In genomic region chr8:45062982-45063924, GRCm38 (mm10) we compare ENCODE assay signal across 12 mouse cellular contexts. TPM values are rescaled to one million over a fixed set of nuclear protein-coding genes. Genes with fewer than 3 reads are reported as not detected.
DNase-seq lines count a peak whose midpoint lies in the region; ATAC-seq and TF ChIP-seq lines count a peak whose summit lies in the region.
"Had no signal": no experiment of that assay in that cellular context is flagged by ENCODE, and none has a peak within 500 bp of the region (broad histone marks: within the 10 kb centered on the region; RNA-seq: fewer than 3 reads in every experiment).

No protein-coding gene starts in this region.

- peak; percentile 93 for ATAC-seq in liver, embryonic 16.5 days (ENCODE audit: low read depth)
- peak; percentile 94 for ATAC-seq in stomach, embryonic 15.5 days (ENCODE audit: insufficient read depth, low FRiP score, low read depth)

- no peaks in the 10 kb centered on the region for H3K27me3 ChIP-seq in liver, adult 2 months (ENCODE audit: control insufficient read depth, insufficient read depth, low read length)
- no peaks in the 10 kb centered on the region for H3K27me3 ChIP-seq in liver, embryonic 16.5 days (ENCODE audit: control insufficient read depth, insufficient read depth, low read depth, low read length)
- H3K27me3 ChIP-seq in stomach, embryonic 15.5 days (replicated peaks), result no peaks in the 10 kb centered on the region
- H3K27me3 ChIP-seq: hindbrain, embryonic 12.5 days had no signal

- H3K9ac ChIP-seq in liver, adult 2 months (ENCODE audit: low read depth, low read length), result peak overlapping the region; percentile 66
- no peak overlapping the region for H3K9ac ChIP-seq in liver, embryonic 16.5 days (ENCODE audit: low read depth, low read length)
- no peak overlapping the region for H3K9ac ChIP-seq in stomach, embryonic 15.5 days
- H3K9ac ChIP-seq: hindbrain, embryonic 12.5 days had no signal

- no peaks in the 10 kb centered on the region for H3K9me3 ChIP-seq in liver, embryonic 16.5 days (replicated peaks; ENCODE audit: control insufficient read depth, low read length)
- no peaks in the 10 kb centered on the region for H3K9me3 ChIP-seq in stomach, embryonic 15.5 days
- H3K9me3 ChIP-seq: hindbrain, embryonic 12.5 days had no signal

- H3K79me2 ChIP-seq in liver, adult 2 months (ENCODE audit: control insufficient read depth, insufficient read depth, low read length), result no peaks in the 10 kb centered on the region

- H3K27ac ChIP-seq in liver, adult 2 months (replicated peaks; ENCODE audit: insufficient read depth, low read depth, low read length), result peak overlapping the region; percentile 87
- H3K27ac ChIP-seq in liver, embryonic 16.5 days (ENCODE audit: low read length), result peak overlapping the region; percentile 53
- peak overlapping the region; percentile 78 for H3K27ac ChIP-seq in stomach, embryonic 15.5 days
- H3K27ac ChIP-seq: hindbrain, embryonic 12.5 days had no signal

- no peaks in the 10 kb centered on the region for H3K36me3 ChIP-seq in liver, adult 2 months (ENCODE audit: control insufficient read depth, insufficient read depth, low read length)
- H3K36me3 ChIP-seq in liver, embryonic 16.5 days (ENCODE audit: control insufficient read depth, insufficient read depth), result no peaks in the 10 kb centered on the region
- no peaks in the 10 kb centered on the region for H3K36me3 ChIP-seq in stomach, embryonic 15.5 days
- H3K36me3 ChIP-seq: hindbrain, embryonic 12.5 days had no signal

- H3K4me2 ChIP-seq in liver, embryonic 16.5 days (ENCODE audit: low read depth, low read length), result peak overlapping the region; percentile 27
- peak overlapping the region; percentile 29 for H3K4me2 ChIP-seq in stomach, embryonic 15.5 days
- H3K4me2 ChIP-seq: hindbrain, embryonic 12.5 days had no signal

- TF ChIP-seq CTCF in liver, adult 2 months (IDR thresholded peaks at IDR 0.05; ENCODE audit: low read depth, low read length), result no peak

- H3K4me1 ChIP-seq in liver, adult 2 months (ENCODE audit: control insufficient read depth, insufficient read depth, low read length), result peaks cover 5% of the 10 kb centered on the region; the same call in 1 of the 2 replicates
- no peaks in the 10 kb centered on the region for H3K4me1 ChIP-seq in liver, embryonic 16.5 days (ENCODE audit: control insufficient read depth, low read depth, low read length)
- no peaks in the 10 kb centered on the region for H3K4me1 ChIP-seq in stomach, embryonic 15.5 days

- peak overlapping the region; percentile 43 for H3K4me3 ChIP-seq in liver, adult 2 months (ENCODE audit: insufficient read depth, low read depth, low read length)
- no peak overlapping the region for H3K4me3 ChIP-seq in liver, embryonic 16.5 days (ENCODE audit: low read depth, low read length)
- H3K4me3 ChIP-seq in stomach, embryonic 15.5 days (replicated peaks), result 0 out of 2 replicates have a peak overlapping the region, but pooled peaks have one; percentile 5
- H3K4me3 ChIP-seq: hindbrain, embryonic 12.5 days had no signal

- peak; percentile 85 for DNase-seq in liver, adult 2 months (ENCODE audit: extremely low read depth, low read depth, low spot score)
- no peak for DNase-seq in liver
- DNase-seq in embryo, embryonic 11 days, result peak; percentile 24
- DNase-seq in left cerebral cortex, adult 18-20 months (ENCODE audit: low spot score in 2 of 2), result no peak
- no peak for DNase-seq in cerebellum, adult 18-20 months
- no peak for DNase-seq in kidney, adult 9 months
- DNase-seq: adrenal gland, postnatal 25 days; gastrocnemius, postnatal 25 days had no signal

- WGBS in liver, adult 2 months, result 29% methylated on average over 25 of the region's 25 CpGs
- WGBS in liver, embryonic 16.5 days (ENCODE audit: insufficient replicate concordance), result 34% methylated on average over 25 of the region's 25 CpGs
- WGBS in stomach, embryonic 15.5 days, result 60% methylated on average over 25 of the region's 25 CpGs

- TF ChIP-seq POLR2A in liver, adult 2 months (IDR thresholded peaks at IDR 0.05; ENCODE audit: extremely low read depth, insufficient read depth, low read length), result no peak

RNA-seq across cellular contexts. Expression of gene Mtnr1a, which starts 5.7 kb away (rescaled TPM):
- total RNA-seq in liver, adult 2 months (2014; rRNA removed), result 0.34 and 0.37 TPM in 2 replicates
- polyA plus RNA-seq in liver, adult 2 months (2012; rRNA removed), result 0.22 and 0.35 TPM in 2 replicates
- not detected in 2 replicates for polyA plus RNA-seq in liver, embryonic 16.5 days (2015; fragmentation: Nextera tagmentation; extraction: Ambion mirVana)
- polyA plus RNA-seq in stomach, embryonic 15.5 days (2015; fragmentation: Nextera tagmentation; extraction: Ambion mirVana), result 0.35 and 0.54 TPM in 2 replicates
- total RNA-seq in left cerebral cortex, adult 18-20 months (2021), result not detected
- total RNA-seq: adrenal gland, postnatal 25 days; gastrocnemius, postnatal 25 days; layer of hippocampus, adult 8-10 months had no signal

Comparison
In these comparisons a context has a peak if more than half of its experiments do, and no peak if none do; other contexts are left out.
1. DNase-seq: peak in liver, adult 2 months (single experiment) and embryo, embryonic 11 days (single experiment); none in liver (single experiment), left cerebral cortex, adult 18-20 months (0 of 2), cerebellum, adult 18-20 months (0 of 2) and kidney, adult 9 months (single experiment).
2. Peak in every context shown above with its lines, with median percentiles within 50 percentile points of each other: H3K27ac ChIP-seq.